Mouse (Mus musculus): ENCODE results near the gene Idh3g. TPM values are rescaled to one million over a fixed set of nuclear protein-coding genes. Genes with fewer than 3 reads are reported as not detected.
"Not testable (repeated sequence)": the region's sequence is repeated elsewhere in the genome, so short reads cannot be mapped to it uniquely, and the experiment has no call there.

Idh3g gene
- polyA plus RNA-seq, 1 experiment from 2014 or later = 141 TPM

- WGBS (ENCODE audit: insufficient replicate concordance) = 53% methylated on average over 1 of the region's 1 CpGs
- ATAC-seq = no peak
Measured at GRCm38 (mm10) chrX:73744774-73745481, 41.8 kb downstream of the Idh3g start.

GRCm38 (mm10) chrX:73739841-73740240 lies 46.9 kb downstream of the Idh3g start:
- H3K4me2 ChIP-seq; H3K27me3 ChIP-seq (replicated peaks); H3K27ac ChIP-seq; H3K9me3 ChIP-seq (replicated peaks); H3K36me3 ChIP-seq; H3K4me1 ChIP-seq; ATAC-seq; H3K4me3 ChIP-seq; H3K9ac ChIP-seq: not testable (repeated sequence)
- WGBS (ENCODE audit: insufficient replicate concordance) = 76% methylated on average over 7 of the region's 7 CpGs

More at GRCm38 (mm10) chrX:73744774-73745481, 41.8 kb downstream of the Idh3g start:
- Histone ChIP-seq H3K4me3 (no peak overlapping the region), H3K27ac (no peak overlapping the region), H3K4me2 (no peak overlapping the region), H3K4me1 (no peaks in the 10 kb centered on the region), H3K27me3 (replicated peaks) (no peaks in the 10 kb centered on the region), H3K9me3 (replicated peaks) (no peaks in the 10 kb centered on the region), H3K9ac (no peak overlapping the region), H3K36me3 (no peaks in the 10 kb centered on the region)

- peaks cover 7% of the 10 kb centered on the region; the same call in 1 of the 2 replicates for H3K27me3 ChIP-seq (replicated peaks)
- H3K4me3 ChIP-seq = no peak overlapping the region
- no peak overlapping the region for H3K27ac ChIP-seq
- no peak for ATAC-seq
- H3K4me1 ChIP-seq = no peaks in the 10 kb centered on the region
- H3K9me3 ChIP-seq (replicated peaks) = no peaks in the 10 kb centered on the region
- no peak overlapping the region for H3K9ac ChIP-seq
- no peak overlapping the region for H3K4me2 ChIP-seq
- 48% methylated on average over 5 of the region's 5 CpGs for WGBS (ENCODE audit: insufficient replicate concordance)
- peaks cover 4% of the 10 kb centered on the region; the same call in 1 of the 2 replicates for H3K36me3 ChIP-seq
Measured at GRCm38 (mm10) chrX:73739151-73739550, 47.5 kb downstream of the Idh3g start.

- ATAC-seq = no peak
- H3K4me1 ChIP-seq = no peaks in the 10 kb centered on the region
- 56% methylated on average over 1 of the region's 1 CpGs for WGBS (ENCODE audit: insufficient replicate concordance)
- no peaks in the 10 kb centered on the region for H3K9me3 ChIP-seq (replicated peaks)
- no peak overlapping the region for H3K9ac ChIP-seq
- H3K4me3 ChIP-seq = no peak overlapping the region
- peaks cover 7% of the 10 kb centered on the region; the same call in 1 of the 2 replicates for H3K36me3 ChIP-seq
- H3K4me2 ChIP-seq = no peak overlapping the region
- H3K27me3 ChIP-seq (replicated peaks) = peaks cover 7% of the 10 kb centered on the region; the same call in 1 of the 2 replicates
- no peak overlapping the region for H3K27ac ChIP-seq
Measured at GRCm38 (mm10) chrX:73738155-73738554, 48.5 kb downstream of the Idh3g start.

GRCm38 (mm10) chrX:73730908-73731307 lies 55.8 kb downstream of the Idh3g start:
- ATAC-seq = no peak
- H3K27ac ChIP-seq = no peak overlapping the region
- WGBS (ENCODE audit: insufficient replicate concordance) = 33% methylated on average over 1 of the region's 1 CpGs
- H3K9ac ChIP-seq = no peak overlapping the region
- no peak overlapping the region for H3K4me3 ChIP-seq
- no peaks in the 10 kb centered on the region for H3K4me1 ChIP-seq
- H3K27me3 ChIP-seq (replicated peaks) = peaks cover under 1% of the 10 kb centered on the region; the same call in 1 of the 2 replicates
- H3K36me3 ChIP-seq = peaks cover 25% of the 10 kb centered on the region
- H3K9me3 ChIP-seq (replicated peaks) = no peaks in the 10 kb centered on the region
- H3K4me2 ChIP-seq = no peak overlapping the region

Other genes with a start within 250 kb of the Idh3g start
- 55.2 and 56.5 TPM in 2 replicates for gene Dusp9, start 147.5 kb downstream of the Idh3g start, polyA plus RNA-seq (2016; fragmentation: Nextera tagmentation; extraction: Ambion mirVana)
- 1.2 and 1.4 TPM in 2 replicates for gene Pnck, start 126.8 kb downstream of the Idh3g start, polyA plus RNA-seq (2016; fragmentation: Nextera tagmentation; extraction: Ambion mirVana)
- gene Slc6a8, start 113.7 kb downstream of the Idh3g start, polyA plus RNA-seq (2016; fragmentation: Nextera tagmentation; extraction: Ambion mirVana) = 1.3 and 1.8 TPM in 2 replicates
- gene Bcap31, start 70.7 kb downstream of the Idh3g start, polyA plus RNA-seq (2016; fragmentation: Nextera tagmentation; extraction: Ambion mirVana) = 173 and 175 TPM in 2 replicates
- gene Abcd1, start 70.3 kb downstream of the Idh3g start, polyA plus RNA-seq (2016; fragmentation: Nextera tagmentation; extraction: Ambion mirVana) = 9.9 and 10.6 TPM in 2 replicates
- 0.17 and 0.28 TPM in 2 replicates for gene Plxnb3, start 29.8 kb downstream of the Idh3g start, polyA plus RNA-seq (2016; fragmentation: Nextera tagmentation; extraction: Ambion mirVana)
- gene Srpk3, start 12.5 kb downstream of the Idh3g start, polyA plus RNA-seq (2016; fragmentation: Nextera tagmentation; extraction: Ambion mirVana) = 0.89 and 1.2 TPM in 2 replicates
- gene Ssr4, start 131 bp upstream of the Idh3g start, polyA plus RNA-seq (2016; fragmentation: Nextera tagmentation; extraction: Ambion mirVana) = 162 and 173 TPM in 2 replicates
- gene Pdzd4, start 38.1 kb upstream of the Idh3g start, polyA plus RNA-seq (2016; fragmentation: Nextera tagmentation; extraction: Ambion mirVana) = 0.14 and 0.25 TPM in 2 replicates
- 0.08 and 0.13 TPM in 2 replicates for gene Avpr2, start 105.2 kb upstream of the Idh3g start, polyA plus RNA-seq (2016; fragmentation: Nextera tagmentation; extraction: Ambion mirVana)
- gene L1cam, start 109.2 kb upstream of the Idh3g start, polyA plus RNA-seq (2016; fragmentation: Nextera tagmentation; extraction: Ambion mirVana) = 0.11 and 0.38 TPM in 2 replicates
- 7.1 and 8.6 TPM in 2 replicates for gene Arhgap4, start 135.0 kb upstream of the Idh3g start, polyA plus RNA-seq (2016; fragmentation: Nextera tagmentation; extraction: Ambion mirVana)
- 140 and 148 TPM in 2 replicates for gene Naa10, start 135.0 kb upstream of the Idh3g start, polyA plus RNA-seq (2016; fragmentation: Nextera tagmentation; extraction: Ambion mirVana)
- 21.2 and 22.9 TPM in 2 replicates for gene Renbp, start 144.0 kb upstream of the Idh3g start, polyA plus RNA-seq (2016; fragmentation: Nextera tagmentation; extraction: Ambion mirVana)
- gene Hcfc1, start 179.5 kb upstream of the Idh3g start, polyA plus RNA-seq (2016; fragmentation: Nextera tagmentation; extraction: Ambion mirVana) = 51.8 and 59.7 TPM in 2 replicates
- 44.6 and 45.8 TPM in 2 replicates for gene Irak1, start 237.0 kb upstream of the Idh3g start, polyA plus RNA-seq (2016; fragmentation: Nextera tagmentation; extraction: Ambion mirVana)